Mouse (Mus musculus) liver, embryonic 11.5 days (tissue): ENCODE measurements at regions not wholly inside any gene's neighbourhood (a gene's known extent, or its start where the extent isn't known, plus 50 kb on each side); places are given as distances from the start of the nearest gene placed in this dataset.

Source experiments
- ATAC-seq: fragments of 200-750 bp; cut with Nextera tagmentation; replicated peaks from 2 replicates; pipeline ENCODE4 v1.8.0; 2017; ENCODE audit warnings: moderate number of reproducible peaks, mild to moderate bottlenecking, moderate TSS enrichment, moderate library complexity; ENCODE audit not compliant: low FRiP score
- DNase-seq: peaks from one replicate; pipeline ENCODE4 v3.0.0-alpha.2; 2017; ENCODE audit warnings: low spot score
- H3K27ac ChIP-seq: fragments of 300-500 bp; sonication (generic); 2 replicates; pipeline ENCODE4 v1.5.1; 2014; ENCODE audit warnings: mild to moderate bottlenecking, low read depth, low read length, control low read depth
- H3K27me3 ChIP-seq: fragments of 300-500 bp; sonication (generic); replicated peaks from 2 replicates; pipeline ENCODE4 v1.6.1; 2014; ENCODE audit warnings: low read length, mixed read lengths; ENCODE audit not compliant: control insufficient read depth, insufficient read depth
- H3K36me3 ChIP-seq: fragments of 300-500 bp; sonication (generic); 2 replicates; pipeline ENCODE4 v1.6.1; 2014; ENCODE audit warnings: mild to moderate bottlenecking, low read length, moderate library complexity, mixed read lengths; ENCODE audit not compliant: control insufficient read depth, insufficient read depth
- H3K4me1 ChIP-seq: fragments of 300-500 bp; sonication (generic); replicated peaks from 2 replicates; pipeline ENCODE4 v1.6.1; 2014; ENCODE audit warnings: low read length, mixed read lengths; ENCODE audit not compliant: control insufficient read depth, insufficient read depth
- H3K4me2 ChIP-seq: fragments of 300-500 bp; sonication (generic); 2 replicates; pipeline ENCODE4 v1.6.1; 2014; ENCODE audit warnings: mild to moderate bottlenecking, control low read depth, moderate library complexity
- H3K4me3 ChIP-seq: fragments of 300-500 bp; sonication (generic); 2 replicates; pipeline ENCODE4 v1.5.1; 2014; ENCODE audit warnings: low read depth, low read length, control low read depth
- H3K9ac ChIP-seq: fragments of 300-500 bp; sonication (generic); 2 replicates; pipeline ENCODE4 v1.6.1; 2014; ENCODE audit warnings: low read depth, low read length, control low read depth
- H3K9me3 ChIP-seq: fragments of 300-500 bp; sonication (generic); 2 replicates; pipeline ENCODE4 v1.6.1; 2016; ENCODE audit warnings: low read length, inconsistent platforms, mixed read lengths; ENCODE audit not compliant: control insufficient read depth
- WGBS: fragments of 180-500 bp; shearing (Covaris S2); extraction: QIAGEN DNeasy Blood & Tissue Kit; methylation state at CpG from one replicate; pipeline ENCODE4 v1.1.7; 2014; 5-methylcytosine and 5-hydroxymethylcytosine counted together

DNA sequence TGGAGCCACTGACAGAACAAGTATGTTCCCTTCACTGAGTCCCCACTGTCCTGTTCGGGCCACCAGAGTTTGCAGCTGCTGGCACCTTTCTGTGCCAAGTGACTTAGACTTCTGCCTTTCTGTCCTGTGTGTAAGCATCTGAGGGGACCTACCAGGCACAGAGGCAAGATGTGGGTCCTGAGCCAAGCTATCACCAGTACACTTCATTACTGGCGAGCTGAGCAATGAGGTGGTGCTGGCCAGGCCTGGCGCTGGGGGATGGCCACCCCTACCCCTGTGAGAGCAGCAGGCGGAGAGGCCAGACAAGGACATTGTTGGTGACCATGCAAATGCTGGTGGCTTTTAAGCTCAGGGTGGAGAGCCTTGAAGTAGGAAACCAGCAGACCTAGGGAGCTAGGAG is 87.6 kb upstream of the Mrps6 start:
- H3K4me2 ChIP-seq: no peak overlapping the region
- ATAC-seq: no peak; the same call in 1 of the 2 replicates
- no peaks in the 10 kb centered on the region for H3K36me3 ChIP-seq
- H3K9me3 ChIP-seq: no peaks in the 10 kb centered on the region
- H3K27me3 ChIP-seq: no peaks in the 10 kb centered on the region
- peaks cover 9% of the 10 kb centered on the region for H3K4me1 ChIP-seq
- DNase-seq: no peak
- H3K4me3 ChIP-seq: no peak overlapping the region
- H3K27ac ChIP-seq: no peak overlapping the region
- 67% methylated on average over 4 of the region's 4 CpGs for WGBS
- no peak overlapping the region for H3K9ac ChIP-seq

DNA sequence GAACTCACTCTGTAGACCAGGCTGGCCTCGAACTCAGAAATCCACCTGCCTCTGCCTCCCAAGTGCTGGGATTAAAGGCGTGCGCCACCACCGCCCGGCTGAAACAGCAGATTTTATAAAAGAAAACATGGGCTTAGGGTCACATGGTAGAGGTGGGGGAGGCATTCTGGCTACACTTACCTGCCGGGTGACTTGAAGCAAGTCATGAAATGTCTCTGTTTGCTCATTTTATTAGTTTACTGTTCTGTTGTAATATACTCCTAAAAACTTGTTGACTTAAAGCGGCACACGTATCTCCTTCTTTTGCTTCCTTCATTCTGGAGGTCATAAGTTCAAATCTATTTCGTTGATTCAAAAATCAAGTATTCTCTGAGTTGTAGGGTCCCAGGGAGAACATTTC is 84.9 kb upstream of the Mrps6 start:
- no peak overlapping the region for H3K4me2 ChIP-seq
- ATAC-seq (no peak), DNase-seq (no peak)
- H3K27ac ChIP-seq: no peak overlapping the region
- H3K4me3 ChIP-seq: no peak overlapping the region
- H3K36me3 ChIP-seq: no peaks in the 10 kb centered on the region
- peaks cover 9% of the 10 kb centered on the region for H3K4me1 ChIP-seq
- H3K9ac ChIP-seq: no peak overlapping the region
- no peaks in the 10 kb centered on the region for H3K9me3 ChIP-seq
- WGBS: 89% methylated on average over 9 of the region's 9 CpGs
- no peaks in the 10 kb centered on the region for H3K27me3 ChIP-seq

DNA sequence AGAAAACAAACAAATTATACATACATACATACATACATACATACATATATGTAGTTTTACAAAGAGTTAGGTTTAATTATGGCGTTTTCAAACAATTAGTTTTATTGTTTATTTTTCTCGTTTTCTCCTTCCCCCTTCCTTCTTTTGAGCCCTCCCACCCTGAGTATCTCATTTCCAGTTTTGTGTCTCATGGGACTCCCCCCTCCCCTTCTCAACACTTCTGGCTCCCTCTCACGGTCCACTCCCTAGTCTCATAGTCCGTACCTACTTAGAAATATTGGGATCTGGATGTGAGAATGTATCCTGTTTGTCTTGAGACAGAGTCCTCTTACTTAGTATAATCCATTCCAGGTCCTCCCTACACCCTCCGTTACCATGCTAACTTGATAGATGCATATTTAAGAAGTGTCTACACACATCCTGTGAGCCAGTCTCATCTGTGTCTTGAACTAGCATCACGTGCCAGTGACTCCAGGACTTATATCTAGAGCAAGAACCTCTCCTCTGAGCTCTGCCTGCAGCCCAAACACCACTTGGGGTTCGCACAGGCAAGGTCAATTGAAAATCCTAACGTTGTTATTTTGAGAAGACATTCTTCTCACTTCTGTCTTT is 81.8 kb upstream of the Mrps6 start:
- Histone ChIP-seq H3K27me3 (no peaks in the 10 kb centered on the region), H3K4me2 (no peak overlapping the region)
- no peak for DNase-seq

DNA sequence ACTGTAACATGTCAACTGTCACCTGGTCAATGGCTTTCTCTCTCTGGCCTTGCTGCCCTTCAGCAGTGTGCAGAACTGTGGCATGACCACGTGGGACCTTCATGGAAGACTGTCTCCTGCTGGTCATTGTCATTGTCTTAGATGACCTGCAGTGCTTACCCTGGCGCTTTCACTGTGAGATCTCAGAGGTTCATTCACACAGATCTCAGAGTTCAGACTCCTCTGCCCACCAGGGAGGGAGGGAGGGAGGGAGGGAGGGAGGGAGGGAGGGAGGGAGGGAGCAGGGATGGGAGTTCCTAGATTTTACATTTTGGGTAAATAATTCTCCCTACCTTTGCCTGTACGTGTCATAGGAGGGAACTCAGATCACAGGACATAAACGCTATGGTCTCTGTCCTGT is 79.6 kb upstream of the Mrps6 start:
- Histone ChIP-seq H3K36me3 (no peaks in the 10 kb centered on the region), H3K27ac (no peak overlapping the region), H3K9me3 (no peaks in the 10 kb centered on the region), H3K4me2 (no peak overlapping the region), H3K9ac (no peak overlapping the region), H3K4me3 (no peak overlapping the region), H3K4me1 (no peaks in the 10 kb centered on the region; the same call in 1 of the 2 replicates), H3K27me3 (no peaks in the 10 kb centered on the region)
- DNase-seq (no peak), ATAC-seq (no peak)
- WGBS: 36% methylated on average over 4 of the region's 4 CpGs

More for the DNA sequence above, 81.8 kb upstream of the Mrps6 start:
- H3K9me3 ChIP-seq: no peaks in the 10 kb centered on the region
- no peak overlapping the region for H3K27ac ChIP-seq
- 72% methylated on average over 8 of the region's 8 CpGs for WGBS
- H3K9ac ChIP-seq: no peak overlapping the region
- H3K4me1 ChIP-seq: no peaks in the 10 kb centered on the region; the same call in 1 of the 2 replicates
- no peaks in the 10 kb centered on the region for H3K36me3 ChIP-seq
- no peak overlapping the region for H3K4me3 ChIP-seq
- no peak for ATAC-seq

DNA sequence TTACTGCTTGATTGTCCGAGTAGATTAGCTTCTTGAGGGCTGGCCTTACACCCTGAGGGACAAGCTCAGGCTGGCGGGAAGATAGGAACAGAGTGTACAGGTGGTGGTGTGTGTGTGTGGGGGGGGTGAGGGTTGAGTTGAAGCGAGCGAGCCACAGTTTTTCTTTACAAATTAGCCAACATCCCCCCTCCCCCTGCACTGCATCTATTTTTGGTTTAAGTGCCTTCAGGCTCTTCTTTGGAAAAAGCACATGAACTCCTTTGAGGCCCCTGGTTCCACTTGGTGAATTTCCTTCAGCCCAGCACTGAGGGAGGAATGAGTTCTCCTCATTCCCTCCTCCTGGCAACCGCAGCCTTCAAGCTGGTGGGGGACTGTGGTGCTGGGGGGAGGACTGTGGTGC is 79.2 kb upstream of the Mrps6 start:
- DNase-seq (no peak), ATAC-seq (no peak)
- Histone ChIP-seq H3K9ac (no peak overlapping the region), H3K27me3 (no peaks in the 10 kb centered on the region), H3K9me3 (no peaks in the 10 kb centered on the region), H3K4me1 (no peaks in the 10 kb centered on the region; the same call in 1 of the 2 replicates), H3K27ac (no peak overlapping the region), H3K36me3 (no peaks in the 10 kb centered on the region), H3K4me2 (no peak overlapping the region), H3K4me3 (no peak overlapping the region)
- 51% methylated on average over 5 of the region's 5 CpGs for WGBS

DNA sequence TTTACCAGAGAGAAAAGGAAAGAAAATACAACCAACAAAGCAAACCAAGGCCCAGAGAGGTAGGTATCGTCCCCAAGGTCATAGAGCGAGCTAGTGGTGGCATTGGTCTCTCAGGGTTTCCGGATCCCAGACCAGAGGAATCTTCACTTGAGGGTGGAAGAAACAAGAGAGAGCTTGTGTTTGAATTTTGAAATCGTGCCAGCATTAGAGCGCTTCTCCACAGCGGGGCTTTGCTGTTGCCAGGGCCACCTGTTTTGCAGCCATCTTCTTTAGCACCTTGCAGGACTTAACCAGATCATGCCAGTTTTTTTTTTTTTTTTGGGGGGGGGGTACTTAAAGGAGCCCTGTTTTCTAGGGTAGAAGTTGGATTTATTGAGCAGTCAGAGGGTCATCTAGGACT is 77.6 kb upstream of the Mrps6 start:
- H3K27ac ChIP-seq: no peak overlapping the region
- H3K27me3 ChIP-seq: no peaks in the 10 kb centered on the region
- H3K36me3 ChIP-seq: no peaks in the 10 kb centered on the region
- H3K4me2 ChIP-seq: no peak overlapping the region
- WGBS: 83% methylated on average over 6 of the region's 6 CpGs
- H3K4me1 ChIP-seq: no peaks in the 10 kb centered on the region; the same call in 1 of the 2 replicates
- no peak overlapping the region for H3K4me3 ChIP-seq
- no peak overlapping the region for H3K9ac ChIP-seq
- ATAC-seq: no peak
- H3K9me3 ChIP-seq: no peaks in the 10 kb centered on the region
- no peak for DNase-seq

DNA sequence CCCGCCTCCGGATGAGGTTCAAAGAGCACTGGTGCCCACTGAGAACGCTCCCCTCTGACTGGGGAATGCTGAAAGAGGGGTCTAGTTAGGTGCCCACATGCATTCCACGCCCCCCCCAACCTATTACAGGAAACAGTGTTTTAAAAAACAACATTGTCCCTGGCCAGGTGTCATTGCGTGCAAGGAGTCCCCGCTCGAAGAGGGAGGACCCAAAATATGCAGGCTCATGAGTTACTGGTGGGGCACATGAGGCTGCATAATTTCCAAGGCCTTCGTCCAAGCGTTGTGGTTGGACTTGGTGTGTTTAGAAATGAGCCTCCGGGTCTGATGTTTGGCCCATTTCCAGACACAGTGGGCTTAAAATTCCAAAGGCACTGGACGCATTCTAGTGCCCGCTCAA is 72.9 kb upstream of the Mrps6 start:
- ATAC-seq (no peak), DNase-seq (no peak)
- H3K9me3 ChIP-seq: no peaks in the 10 kb centered on the region
- H3K9ac ChIP-seq: no peak overlapping the region
- H3K27me3 ChIP-seq: no peaks in the 10 kb centered on the region
- H3K4me2 ChIP-seq: no peak overlapping the region
- 89% methylated on average over 12 of the region's 12 CpGs for WGBS
- no peaks in the 10 kb centered on the region for H3K36me3 ChIP-seq
- no peak overlapping the region for H3K27ac ChIP-seq
- H3K4me3 ChIP-seq: no peak overlapping the region
- H3K4me1 ChIP-seq: no peaks in the 10 kb centered on the region

DNA sequence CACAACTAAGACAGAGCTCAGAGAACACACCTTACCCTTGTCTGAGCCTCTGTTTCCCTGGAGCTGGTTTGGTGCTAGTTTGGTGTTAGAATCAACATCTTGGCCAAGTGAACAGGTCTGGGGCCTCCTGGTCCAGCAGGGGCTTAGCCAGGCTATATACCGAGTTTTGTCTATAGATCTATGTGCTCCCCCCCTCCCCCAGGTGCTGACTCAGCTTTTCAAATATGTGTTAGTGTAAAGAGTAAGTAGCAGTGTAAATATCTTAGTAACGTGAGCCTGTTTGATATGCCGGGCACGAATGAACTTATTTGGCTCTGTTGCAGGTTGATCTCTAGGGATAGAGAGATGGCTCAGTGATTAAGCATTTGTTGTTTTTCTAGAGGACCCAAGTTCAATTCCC is 68.7 kb upstream of the Mrps6 start:
- H3K4me1 ChIP-seq: no peaks in the 10 kb centered on the region
- H3K36me3 ChIP-seq: no peaks in the 10 kb centered on the region
- 86% methylated on average over 4 of the region's 4 CpGs for whole genome bisulfite sequencing
- H3K27ac ChIP-seq: no peak overlapping the region
- ATAC-seq: no peak
- no peak for DNase-seq
- no peak overlapping the region for H3K4me2 ChIP-seq
- H3K9me3 ChIP-seq: no peaks in the 10 kb centered on the region
- H3K9ac ChIP-seq: no peak overlapping the region
- no peak overlapping the region for H3K4me3 ChIP-seq
- H3K27me3 ChIP-seq: no peaks in the 10 kb centered on the region

DNA sequence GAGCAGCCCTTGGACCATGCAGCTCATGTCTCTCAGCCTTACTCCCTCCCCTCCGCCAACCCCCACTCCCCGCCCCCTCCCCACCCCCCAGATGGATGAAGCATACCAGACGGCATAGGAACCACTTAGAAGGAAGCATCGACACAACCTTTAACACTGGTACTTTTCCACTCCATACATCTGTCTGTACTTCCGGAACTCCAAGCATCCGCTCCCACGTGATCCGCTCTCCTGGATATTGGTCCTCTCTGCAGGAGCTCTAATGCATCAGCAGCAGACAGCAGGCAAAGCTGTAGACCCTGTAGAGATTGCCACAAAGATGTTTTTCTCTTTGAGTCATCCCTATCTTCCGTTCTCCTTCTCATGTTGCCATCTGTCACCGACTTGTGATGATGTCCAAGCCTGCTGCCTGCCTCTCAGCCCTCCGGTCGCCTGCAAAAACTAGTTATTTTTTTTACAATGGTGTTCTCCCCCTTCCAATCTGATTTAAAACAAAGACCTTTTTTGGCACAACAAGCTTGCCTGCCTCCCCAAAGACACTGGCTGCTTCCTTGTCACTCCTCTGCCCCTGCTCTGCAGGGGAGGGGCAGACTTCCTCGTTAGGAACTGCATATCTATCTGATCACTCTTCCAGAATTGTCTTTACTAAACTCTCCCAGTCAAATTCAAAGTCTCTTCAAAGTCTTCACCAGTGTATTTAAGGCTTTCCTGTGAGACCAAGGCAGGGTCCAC is 62.4 kb upstream of the Mrps6 start:
- Histone ChIP-seq H3K4me1 (no peaks in the 10 kb centered on the region), H3K9me3 (no peaks in the 10 kb centered on the region), H3K27ac (no peak overlapping the region), H3K4me2 (peak overlapping the region; percentile 6; the same call in 1 of the 2 replicates), H3K27me3 (no peaks in the 10 kb centered on the region), H3K36me3 (no peaks in the 10 kb centered on the region), H3K9ac (no peak overlapping the region), H3K4me3 (no peak overlapping the region)
- DNase-seq: no peak
- WGBS: 10% methylated on average over 13 of the region's 13 CpGs
- ATAC-seq: 0 out of 2 replicates have a peak, but pooled peaks have one; percentile 45
